Mouse (Mus musculus) stomach, postnatal 0 days (tissue): ENCODE data around the gene Vps41. TPM values are rescaled to one million over a fixed set of nuclear protein-coding genes. Genes with fewer than 3 reads are reported as not detected.

Experiments used
- ATAC-seq: fragments of 200-750 bp; cut with Nextera tagmentation; 2 replicates; pipeline ENCODE4 v1.8.0; 2017; ENCODE audit not compliant: low FRiP score, low TSS enrichment
- DNase-seq: peaks from one replicate; pipeline ENCODE4 v3.0.0-alpha.2; 2016; ENCODE audit warnings: low spot score
- H3K27ac ChIP-seq: fragments of 300-500 bp; sonication (generic); replicated peaks from 2 replicates; pipeline ENCODE4 v1.5.1; 2014; ENCODE audit warnings: mild to moderate bottlenecking, control low read depth
- H3K27me3 ChIP-seq: fragments of 300-500 bp; sonication (generic); 2 replicates; pipeline ENCODE4 v1.6.1; 2014; ENCODE audit warnings: low read length; ENCODE audit not compliant: control insufficient read depth, insufficient read depth
- H3K36me3 ChIP-seq: fragments of 300-500 bp; sonication (generic); 2 replicates; pipeline ENCODE4 v1.6.1; 2014; ENCODE audit warnings: low read length, mixed read lengths; ENCODE audit not compliant: control insufficient read depth, insufficient read depth
- H3K4me1 ChIP-seq: fragments of 300-500 bp; sonication (generic); replicated peaks from 2 replicates; pipeline ENCODE4 v1.6.1; 2014; ENCODE audit warnings: antibody characterized with exemption; ENCODE audit not compliant: control insufficient read depth, insufficient read depth
- H3K4me2 ChIP-seq: fragments of 300-500 bp; sonication (generic); replicated peaks from 2 replicates; pipeline ENCODE4 v1.6.1; 2014; ENCODE audit warnings: low read depth, mild to moderate bottlenecking, control low read depth, moderate library complexity
- H3K4me3 ChIP-seq: fragments of 300-500 bp; sonication (generic); 2 replicates; pipeline ENCODE4 v1.5.1; 2014; ENCODE audit warnings: low read depth, low read length, control low read depth
- H3K9ac ChIP-seq: fragments of 300-500 bp; sonication (generic); 2 replicates; pipeline ENCODE4 v1.6.1; 2014; ENCODE audit warnings: mild to moderate bottlenecking, low read length, control low read depth, mixed read lengths
- H3K9me3 ChIP-seq: fragments of 300-500 bp; sonication (generic); 2 replicates; pipeline ENCODE4 v1.6.1; 2016; ENCODE audit warnings: low read length; ENCODE audit not compliant: control insufficient read depth
- CTCF ChIP-seq: IDR thresholded peaks from 2 replicates; pipeline ENCODE4 v1.5.1; 2016; ENCODE audit warnings: antibody characterized with exemption, low read depth, mild to moderate bottlenecking, moderate library complexity
- EP300 ChIP-seq: optimal IDR thresholded peaks from 2 replicates; pipeline ENCODE3; 2016; ENCODE audit warnings: antibody characterized with exemption
- WGBS: fragments of 180-500 bp; shearing (Covaris S2); extraction: QIAGEN DNeasy Blood & Tissue Kit; methylation state at CpG from one replicate; pipeline ENCODE4 v1.1.7; 2014; 5-methylcytosine and 5-hydroxymethylcytosine counted together
- polyA plus RNA-seq: library from polyadenylated mRNA; unstranded; fragments of >200 nt; fragmentation: Nextera tagmentation; extraction: Ambion mirVana; gene quantifications from 2 replicates; pipeline ENCODE4 v1.2.1, GENCODE M21; 2015

Vps41 gene
- polyA plus RNA-seq, 1 experiment from 2014 or later = 32.6 TPM

DNA sequence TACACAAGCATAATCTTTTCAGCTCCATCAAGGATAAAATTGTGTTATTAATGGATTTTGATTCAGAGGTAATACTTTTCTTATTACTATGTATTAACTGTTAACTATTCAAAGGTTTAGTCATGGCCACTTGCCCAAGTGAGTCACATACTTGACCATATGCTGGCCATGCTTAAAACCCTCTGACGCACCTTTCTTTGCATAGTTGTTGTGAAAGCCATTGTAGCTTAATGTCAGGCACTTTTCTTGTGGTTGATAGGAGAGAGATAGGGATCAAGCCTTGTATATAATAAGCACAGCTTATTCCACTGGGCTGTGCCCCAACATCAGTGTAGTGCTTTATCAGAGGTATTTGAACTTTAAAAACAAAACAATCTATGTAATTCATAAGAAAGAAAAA is 126.5 kb downstream of the Vps41 start:
- Histone ChIP-seq H3K4me1 (no peaks in the 10 kb centered on the region), H3K9ac (no peak overlapping the region), H3K36me3 (no peaks in the 10 kb centered on the region), H3K27ac (no peak overlapping the region), H3K9me3 (no peaks in the 10 kb centered on the region), H3K4me2 (no peak overlapping the region), H3K4me3 (no peak overlapping the region), H3K27me3 (no peaks in the 10 kb centered on the region)
- TF ChIP-seq CTCF (no peak), EP300 (no peak)
- 71% methylated on average over 1 of the region's 1 CpGs for WGBS
- ATAC-seq (no peak), DNase-seq (no peak)

DNA sequence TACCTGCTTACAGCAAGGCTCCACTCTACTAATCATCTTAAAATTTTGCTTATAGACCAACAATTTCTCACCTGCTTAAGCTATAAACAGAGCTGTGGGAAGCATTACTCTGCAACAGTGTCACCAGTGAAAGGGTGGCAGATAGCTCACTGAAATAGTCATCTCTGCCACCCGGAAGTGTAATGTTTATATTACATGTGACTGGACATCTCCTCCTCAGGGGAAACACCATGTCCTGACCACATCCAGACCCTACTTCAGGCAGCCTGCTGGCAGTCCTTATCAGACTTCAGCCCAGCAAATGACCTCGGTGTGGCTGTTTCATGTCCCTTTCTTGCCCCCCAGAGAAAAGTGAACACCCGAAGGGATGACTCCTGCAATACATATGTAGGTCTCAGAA is 130.3 kb downstream of the Vps41 start:
- DNase-seq (no peak), ATAC-seq (no peak)
- WGBS = 53% methylated on average over 3 of the region's 3 CpGs

DNA sequence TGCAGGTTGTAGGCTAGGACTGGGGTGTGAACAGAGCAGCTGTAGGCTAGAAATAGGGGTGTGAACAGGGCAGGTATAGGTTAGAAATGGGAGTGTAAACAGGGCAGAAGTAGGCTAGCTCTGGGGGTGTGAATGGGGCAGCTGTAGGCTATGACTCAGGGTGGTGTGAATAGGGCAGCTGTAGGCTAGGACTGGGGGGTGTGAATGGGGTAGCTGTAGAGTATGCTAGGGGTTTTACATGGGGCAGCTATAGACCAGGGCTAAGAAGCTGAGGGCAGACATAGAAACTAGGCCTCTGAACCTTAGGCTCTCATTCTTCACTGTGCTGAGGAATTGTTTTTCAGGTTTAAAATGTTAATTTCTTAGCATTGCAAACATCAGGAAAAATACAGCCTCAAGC is 132.5 kb downstream of the Vps41 start:
- H3K27me3 ChIP-seq = no peaks in the 10 kb centered on the region
- no peaks in the 10 kb centered on the region for H3K9me3 ChIP-seq
- no peak overlapping the region for H3K9ac ChIP-seq
- no peak overlapping the region for H3K4me2 ChIP-seq
- TF ChIP-seq EP300 = no peak
- TF ChIP-seq CTCF = no peak
- H3K4me3 ChIP-seq = no peak overlapping the region
- H3K36me3 ChIP-seq = no peaks in the 10 kb centered on the region; the same call in 1 of the 2 replicates
- H3K4me1 ChIP-seq = no peaks in the 10 kb centered on the region
- DNase-seq (no peak), ATAC-seq (no peak)
- H3K27ac ChIP-seq = no peak overlapping the region

More for the DNA sequence above, 130.3 kb downstream of the Vps41 start:
- TF ChIP-seq CTCF (no peak), EP300 (no peak)
- no peak overlapping the region for H3K4me3 ChIP-seq
- H3K4me2 ChIP-seq = no peak overlapping the region
- H3K9ac ChIP-seq = no peak overlapping the region
- H3K27ac ChIP-seq = no peak overlapping the region
- H3K27me3 ChIP-seq = no peaks in the 10 kb centered on the region
- no peaks in the 10 kb centered on the region for H3K9me3 ChIP-seq
- H3K36me3 ChIP-seq = no peaks in the 10 kb centered on the region; the same call in 1 of the 2 replicates
- H3K4me1 ChIP-seq = no peaks in the 10 kb centered on the region

DNA sequence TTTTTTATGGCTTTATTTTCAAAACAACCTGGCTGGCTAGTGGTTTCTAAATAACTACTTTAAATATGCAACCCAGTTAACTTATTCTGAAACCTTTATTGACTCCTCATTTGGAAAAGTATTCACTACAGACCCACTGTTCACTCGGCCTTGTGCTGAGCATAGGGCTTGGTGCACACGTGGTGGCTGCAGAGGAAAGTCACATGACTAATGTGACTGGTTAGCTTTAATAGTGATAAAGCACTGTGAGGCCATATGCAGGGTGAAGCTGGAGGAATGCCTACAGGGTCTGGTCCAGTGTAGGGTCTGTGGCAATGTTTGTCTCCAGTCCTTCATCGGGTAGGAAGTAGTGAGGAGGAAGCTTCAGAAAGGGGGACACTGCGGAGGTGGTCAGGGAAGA is 134.1 kb downstream of the Vps41 start:
- TF ChIP-seq CTCF (no peak), EP300 (no peak)
- Histone ChIP-seq H3K27ac (no peak overlapping the region), H3K27me3 (no peaks in the 10 kb centered on the region), H3K4me3 (no peak overlapping the region), H3K9me3 (no peaks in the 10 kb centered on the region), H3K4me1 (no peaks in the 10 kb centered on the region), H3K9ac (no peak overlapping the region), H3K4me2 (no peak overlapping the region), H3K36me3 (no peaks in the 10 kb centered on the region; the same call in 1 of the 2 replicates)
- ATAC-seq (no peak), DNase-seq (no peak)
- WGBS = 68% methylated on average over 4 of the region's 4 CpGs

- H3K36me3 ChIP-seq = no peaks in the 10 kb centered on the region; the same call in 1 of the 2 replicates
- no peaks in the 10 kb centered on the region for H3K9me3 ChIP-seq
- H3K9ac ChIP-seq = no peak overlapping the region
- no peak overlapping the region for H3K4me3 ChIP-seq
- H3K4me2 ChIP-seq = no peak overlapping the region
- no peaks in the 10 kb centered on the region for H3K4me1 ChIP-seq
- H3K27me3 ChIP-seq = no peaks in the 10 kb centered on the region
- ATAC-seq = no peak
- no peak overlapping the region for H3K27ac ChIP-seq
- no peak for DNase-seq
- 68% methylated on average over 8 of the region's 8 CpGs for WGBS
- TF ChIP-seq CTCF (no peak), EP300 (no peak)
Observed at GRCm38 (mm10) chr13:18852718-18853117, 135.6 kb downstream of the Vps41 start.

DNA sequence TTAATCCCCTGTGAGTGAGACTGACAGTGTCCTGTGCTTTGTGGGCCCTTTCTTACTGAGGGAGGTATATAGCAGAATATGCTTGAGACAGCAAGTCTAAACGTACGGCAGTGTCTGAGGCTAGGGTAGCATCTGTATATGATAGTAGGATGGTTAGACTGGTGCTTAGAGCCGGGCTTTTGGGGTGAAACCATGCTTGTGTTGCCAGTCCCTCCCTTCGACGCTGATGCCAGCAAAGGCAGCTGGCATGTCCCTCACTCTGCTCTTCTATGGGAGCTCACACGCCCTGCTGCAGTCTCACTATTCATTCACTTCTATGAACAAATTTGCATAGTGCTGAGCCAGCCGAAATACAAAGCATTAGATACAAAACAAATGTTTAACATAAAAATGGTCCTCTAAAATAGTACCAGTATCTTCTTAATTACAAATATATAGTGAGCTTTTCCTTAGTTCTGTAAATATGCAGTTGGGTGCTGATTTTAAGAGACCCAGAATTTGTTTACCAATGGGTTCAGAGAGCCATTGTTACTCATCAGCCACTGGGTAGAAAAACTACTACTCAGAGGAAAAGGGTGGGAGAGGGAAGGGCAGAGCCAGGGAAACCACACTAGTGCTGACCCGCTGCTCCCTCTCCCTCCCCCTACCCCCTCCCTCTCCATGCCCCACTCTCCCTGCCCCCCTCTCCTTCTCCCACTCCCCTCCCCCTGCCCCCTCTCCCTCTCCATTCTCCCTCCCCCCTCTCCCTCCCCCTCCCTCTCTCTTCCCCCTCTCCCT is 139.1 kb downstream of the Vps41 start:
- Histone ChIP-seq H3K9me3 (no peaks in the 10 kb centered on the region), H3K27me3 (no peaks in the 10 kb centered on the region), H3K4me1 (no peaks in the 10 kb centered on the region), H3K27ac (no peak overlapping the region), H3K4me3 (no peak overlapping the region), H3K4me2 (no peak overlapping the region), H3K9ac (no peak overlapping the region), H3K36me3 (no peaks in the 10 kb centered on the region; the same call in 1 of the 2 replicates)
- TF ChIP-seq EP300 = no peak
- TF ChIP-seq CTCF = no peak
- WGBS = 72% methylated on average over 8 of the region's 8 CpGs
- ATAC-seq = no peak
- DNase-seq = no peak
